Mouse (Mus musculus) cerebellum, postnatal 10 days (tissue): ENCODE measurements at regions not wholly inside any gene's neighbourhood (a gene's known extent, or its start where the extent isn't known, plus 50 kb on each side); places are given as distances from the start of the nearest gene placed in this dataset.

ENCODE experiments used
- DNase-seq, 2 experiments: peaks; one replicate each; pipeline ENCODE4 v3.0.0; 2021; ENCODE audit warnings: mixed read lengths in 2 of 2

DNA sequence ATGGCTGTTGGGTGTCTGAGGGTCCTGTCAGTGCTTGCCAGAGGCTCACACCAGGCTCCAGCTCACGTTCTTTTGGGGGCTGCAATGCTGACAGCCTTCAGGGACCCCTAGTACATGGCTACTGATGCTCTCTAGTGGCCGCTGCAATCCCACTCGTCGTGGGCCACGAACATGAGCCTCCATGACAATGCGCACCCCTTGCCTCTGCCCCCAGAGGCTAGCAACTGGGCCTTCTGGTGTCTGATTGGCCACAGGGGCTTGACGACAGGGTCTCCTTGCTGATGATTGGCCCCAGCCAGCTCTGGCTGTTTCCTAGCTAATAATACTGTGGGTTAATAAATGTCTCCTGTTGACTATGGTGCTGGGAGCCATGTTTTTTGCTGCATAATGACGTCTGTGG, 61.1 kb downstream of the Rtl1 start:
- no peak for DNase-seq

DNA sequence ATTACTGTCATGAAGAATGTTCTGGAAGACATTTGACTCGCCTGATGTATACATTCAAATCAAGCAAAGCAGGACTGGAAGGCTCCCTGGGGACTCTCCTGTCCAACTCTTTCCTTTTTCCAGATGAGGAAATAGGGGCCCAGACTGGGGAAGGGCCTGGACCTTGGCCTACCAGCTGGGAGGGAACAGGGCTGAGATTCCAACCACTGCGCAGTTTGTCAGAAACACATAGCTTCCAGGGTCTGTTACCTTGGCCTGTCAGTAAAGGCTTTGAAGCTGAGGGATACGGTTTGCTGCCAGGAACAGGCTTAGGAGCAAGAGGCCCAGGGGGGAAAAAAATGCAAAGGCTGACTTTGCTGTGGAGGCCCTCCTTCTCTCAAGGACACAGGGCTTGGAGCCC, 61.5 kb downstream of the Rtl1 start:
- DNase-seq, result no peak

DNA sequence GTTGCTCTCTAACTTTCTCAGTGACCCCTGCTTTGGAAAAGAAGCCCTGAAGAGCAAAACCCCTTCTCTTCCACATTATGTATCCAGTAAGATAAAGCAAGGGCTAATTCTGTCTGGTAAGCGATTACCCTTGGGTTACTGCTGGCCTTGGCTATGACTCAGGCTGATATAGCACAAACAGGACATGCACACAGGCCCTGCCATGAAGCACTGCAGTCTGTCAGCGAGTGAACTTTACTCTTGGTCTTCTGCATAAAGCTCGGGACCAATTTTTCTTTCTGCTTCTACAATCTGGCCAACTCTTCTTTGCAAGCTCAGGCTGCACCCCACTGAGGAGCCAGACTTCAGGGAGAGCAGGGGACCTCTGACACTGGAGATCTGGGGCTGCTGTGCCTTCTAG, 63.6 kb downstream of the Rtl1 start:
- no peak for DNase-seq

DNA sequence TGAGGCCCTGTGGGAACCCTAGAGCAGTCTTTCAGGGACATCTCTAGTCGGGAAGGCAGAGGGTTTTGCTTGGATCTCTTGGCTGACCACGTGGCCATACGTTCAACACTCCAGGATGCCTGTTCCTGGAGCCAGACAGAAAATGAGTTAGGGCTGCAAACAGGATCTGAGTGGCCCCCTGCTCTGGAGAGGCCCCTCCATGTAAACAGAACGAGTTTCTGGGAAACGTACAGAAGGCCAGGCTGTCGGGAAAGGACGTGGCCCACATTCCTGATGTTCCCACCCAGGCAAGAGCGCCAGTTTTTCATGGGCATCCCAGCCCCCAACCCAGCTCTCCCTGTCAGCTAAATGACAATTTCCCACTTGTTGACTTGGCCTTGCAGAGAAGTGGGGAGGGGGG, 67.7 kb downstream of the Rtl1 start:
- DNase-seq, result no peak

DNA sequence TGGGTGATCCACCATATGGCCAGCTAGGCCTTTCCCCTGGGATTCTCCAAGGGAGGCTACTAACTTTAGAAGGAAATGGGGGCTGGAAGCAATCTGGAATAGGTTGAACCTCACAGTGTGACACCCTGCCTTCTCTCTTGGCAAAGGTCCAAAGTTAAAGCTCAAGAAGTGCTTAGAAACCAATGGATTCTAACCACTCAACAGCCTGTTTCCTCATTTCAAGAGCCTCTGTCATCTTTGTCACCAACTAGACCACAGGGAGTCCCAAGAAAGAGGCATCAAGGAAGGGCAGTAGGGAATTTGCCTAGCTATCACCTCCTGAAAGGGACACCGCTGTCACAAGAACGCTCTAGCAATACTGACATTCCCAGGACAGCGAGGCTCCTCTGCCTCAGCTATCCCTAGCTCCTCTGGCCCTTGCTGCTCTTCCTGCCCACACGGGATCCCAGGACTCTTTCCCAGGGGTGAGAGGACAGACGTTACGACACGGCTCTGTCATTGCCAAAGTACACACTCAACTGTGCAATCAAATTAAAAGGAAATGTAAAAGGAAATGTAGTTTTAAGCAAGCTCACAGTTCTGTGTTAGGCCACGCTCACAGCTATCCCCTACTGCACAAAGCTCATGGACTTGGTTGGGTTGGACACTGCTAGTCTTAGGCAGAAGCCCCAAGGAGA, 68.6 kb downstream of the Rtl1 start:
- DNase-seq, result no peak

DNA sequence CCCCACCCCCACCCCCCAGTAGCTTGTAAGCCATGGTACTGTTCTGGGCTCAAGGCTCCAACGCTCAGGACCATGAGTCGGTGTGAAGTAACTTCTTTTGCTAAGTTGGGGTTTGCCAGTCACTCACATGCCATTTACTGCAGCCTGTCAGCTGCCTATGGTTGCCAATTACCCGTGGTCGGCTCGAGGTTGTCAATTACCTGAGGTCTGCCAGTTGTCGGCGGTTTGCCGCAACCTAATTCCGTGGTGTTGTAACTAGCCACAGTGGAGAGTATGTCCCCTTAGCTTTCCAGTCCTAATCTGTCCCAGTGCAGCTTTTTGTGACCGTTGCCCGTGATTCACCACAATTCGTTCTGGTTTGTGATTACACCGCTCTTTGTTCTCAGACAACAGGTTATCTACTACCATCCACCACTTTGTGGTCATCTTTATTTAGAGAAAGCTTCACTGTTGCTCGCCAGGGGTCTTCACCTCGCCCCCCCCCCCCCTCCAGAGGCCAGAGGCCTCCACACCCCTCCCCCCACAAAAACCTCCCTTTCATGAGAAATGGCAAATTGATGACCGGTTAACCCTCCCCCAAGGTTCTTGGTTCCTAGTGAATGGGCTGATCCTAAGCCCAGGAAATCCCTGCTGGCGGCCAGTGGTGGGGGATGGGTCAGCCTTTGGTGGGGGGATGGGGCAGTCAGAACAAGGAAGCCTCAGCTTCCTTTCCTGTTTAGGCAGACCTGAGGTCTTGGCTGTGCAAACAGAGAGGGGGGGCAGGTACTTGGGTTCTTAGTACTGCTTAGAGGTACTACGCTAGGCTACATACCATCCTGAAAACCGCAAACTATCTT, 69.7 kb downstream of the Rtl1 start:
- no peak for DNase-seq

DNA sequence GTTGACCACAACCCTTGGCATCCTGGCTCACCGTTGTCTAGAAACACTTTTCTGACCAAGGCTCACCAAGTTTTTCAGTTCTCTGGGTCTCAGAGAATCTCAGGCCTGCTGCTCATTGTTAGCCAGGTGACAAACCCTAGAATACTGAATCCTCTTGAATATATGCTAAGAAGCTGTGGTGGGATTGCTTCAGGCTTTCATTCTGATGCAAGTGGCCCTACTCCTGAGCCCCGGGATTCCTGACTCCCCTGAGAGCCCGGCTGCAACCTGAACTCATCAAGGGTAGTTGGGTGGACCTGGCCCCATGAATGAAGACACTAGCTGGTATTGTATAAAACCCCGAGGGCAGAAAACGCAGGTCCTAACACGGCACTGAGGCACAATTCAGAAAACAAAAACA, 70.6 kb downstream of the Rtl1 start:
- DNase-seq, result no peak

DNA sequence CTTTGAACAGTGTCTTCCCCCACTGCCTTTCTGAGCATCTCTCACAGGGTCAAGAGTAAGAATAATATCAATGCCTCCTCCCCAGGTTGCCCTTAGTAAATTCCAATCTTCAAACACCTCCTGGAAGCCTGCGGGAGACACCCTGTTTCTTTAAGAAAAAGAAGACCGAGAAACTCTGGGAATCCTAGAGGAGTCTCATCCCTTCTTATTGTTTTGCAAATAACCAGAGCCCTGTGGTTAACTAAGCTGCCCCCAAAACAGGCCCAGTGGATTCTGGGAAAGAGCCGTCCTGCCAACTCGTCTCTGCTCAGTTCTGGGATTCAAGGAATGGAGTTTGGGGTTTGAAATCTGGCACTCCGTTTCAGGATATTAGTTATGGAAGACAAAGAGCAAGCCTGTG, 71.2 kb downstream of the Rtl1 start:
- DNase-seq, result no peak

DNA sequence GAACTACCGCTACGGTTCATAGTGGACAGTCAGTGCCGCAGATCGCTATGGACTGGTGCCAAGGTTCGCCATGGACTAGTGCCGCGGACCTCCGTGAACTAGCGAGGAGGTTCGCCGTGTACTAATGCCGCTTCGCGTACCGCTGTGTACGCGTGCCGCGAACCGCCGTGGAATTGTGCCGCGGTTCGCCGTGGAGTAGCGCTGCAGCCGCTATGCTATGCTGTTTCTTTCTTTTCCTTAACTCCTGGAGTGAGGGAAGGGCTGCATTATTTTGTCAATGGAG, 71.9 kb downstream of the Rtl1 start:
- DNase-seq, result peak; percentile 68 to 70

DNA sequence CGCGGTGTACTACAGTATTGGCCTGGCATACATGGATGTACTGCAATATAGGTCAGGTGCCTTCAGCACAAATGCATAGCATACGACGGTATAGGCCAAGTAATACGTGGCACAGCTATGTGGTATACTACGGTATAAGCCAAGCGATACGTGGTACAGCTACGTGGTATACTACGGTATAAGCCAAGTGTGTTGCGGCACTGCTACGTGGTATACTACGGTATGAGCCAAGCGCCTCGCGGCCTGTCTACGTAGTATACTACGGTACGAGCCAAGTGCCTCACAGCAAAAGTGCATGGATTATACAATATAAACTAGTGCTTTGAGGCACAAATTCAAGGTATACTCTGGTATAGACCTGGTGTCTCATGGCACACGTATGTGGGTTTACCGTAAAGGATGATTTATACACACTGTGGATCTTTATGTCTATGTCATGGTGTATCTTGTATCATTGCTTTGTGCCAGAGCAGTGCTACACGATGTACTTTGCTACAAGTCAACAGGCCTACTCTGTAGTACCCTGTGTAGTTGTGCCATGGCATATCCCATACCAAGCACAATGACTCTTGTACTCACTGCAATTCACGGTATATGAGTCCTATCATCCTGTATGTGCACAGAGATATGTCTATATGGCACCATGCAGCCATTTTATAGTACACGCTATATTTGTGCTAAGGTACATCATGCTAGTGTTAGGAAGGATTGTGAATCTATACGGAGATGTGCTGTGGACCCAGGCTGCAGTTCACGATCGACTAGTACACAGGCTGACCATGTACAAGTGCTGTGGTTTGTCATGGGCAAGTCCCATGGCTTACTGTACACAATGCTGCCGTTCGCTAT, 72.5 kb downstream of the Rtl1 start:
- no peak for DNase-seq

DNA sequence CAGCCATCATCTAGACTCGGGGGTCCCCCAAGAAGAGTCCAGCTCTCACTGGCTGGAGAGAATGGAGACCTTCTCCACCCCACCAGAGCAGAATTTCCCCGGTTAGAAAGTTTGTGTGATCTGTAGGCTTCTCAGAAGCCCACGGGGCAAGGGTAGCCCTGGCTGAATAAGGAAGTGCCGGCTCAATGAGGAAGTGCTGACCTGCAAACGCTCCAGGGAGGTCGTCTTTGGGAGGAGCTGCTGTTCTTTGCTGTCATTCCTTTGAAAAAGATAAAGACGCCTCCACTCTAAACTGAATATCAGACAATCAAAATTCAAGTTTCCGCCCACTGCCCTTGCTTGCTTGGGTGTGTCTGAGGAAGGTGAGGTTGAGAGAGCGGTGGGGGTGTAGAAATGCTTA, 73.0 kb downstream of the Dlk1 start:
- no peak for DNase-seq

DNA sequence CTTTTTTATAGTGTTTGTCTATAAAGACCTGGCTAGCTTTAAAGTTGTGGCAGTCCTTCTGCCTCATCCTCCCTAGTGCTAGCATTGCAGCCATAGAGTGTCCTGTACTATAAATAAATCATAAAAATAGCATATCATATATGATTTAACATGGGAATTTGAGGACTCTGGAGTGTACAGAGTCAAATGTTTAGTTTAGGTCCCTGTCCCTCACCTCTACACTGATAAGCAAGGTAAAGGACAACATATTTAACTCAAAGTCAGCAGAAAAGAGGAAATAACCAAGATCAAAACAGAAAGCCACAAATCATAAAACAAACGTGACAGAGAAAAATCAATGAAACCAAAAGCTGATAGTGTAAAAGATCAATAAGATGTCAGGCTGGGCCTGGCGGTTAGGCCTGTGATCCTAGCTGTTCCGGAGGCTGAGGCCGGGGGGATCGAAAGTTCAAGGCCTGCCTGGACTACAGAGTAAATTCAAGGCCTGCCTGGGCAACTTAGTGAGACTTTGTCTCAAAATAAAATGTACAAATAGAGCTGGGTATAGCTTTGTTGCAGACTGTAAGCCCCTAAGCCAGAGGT, 68.7 kb downstream of the Dlk1 start:
- no peak for DNase-seq

DNA sequence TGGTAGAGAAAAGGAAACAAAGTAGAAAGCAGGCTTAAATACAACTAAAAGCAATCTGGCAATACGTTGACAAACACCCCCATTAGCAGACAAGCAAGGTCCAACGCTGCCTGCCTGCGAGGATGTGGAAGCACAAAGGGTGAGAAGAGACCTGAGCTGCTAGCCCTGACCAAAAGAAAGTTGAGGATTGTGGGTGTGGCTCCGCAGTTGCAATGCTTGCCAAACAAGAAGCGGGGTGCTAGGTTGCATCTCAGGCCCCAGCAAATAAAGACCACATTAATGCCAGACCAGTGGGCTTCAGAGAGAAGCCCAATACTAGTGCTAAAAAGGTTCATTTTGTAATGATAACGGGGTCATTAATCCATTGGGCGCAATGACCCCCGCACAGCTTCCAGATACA, 67.8 kb downstream of the Dlk1 start:
- DNase-seq, result no peak

DNA sequence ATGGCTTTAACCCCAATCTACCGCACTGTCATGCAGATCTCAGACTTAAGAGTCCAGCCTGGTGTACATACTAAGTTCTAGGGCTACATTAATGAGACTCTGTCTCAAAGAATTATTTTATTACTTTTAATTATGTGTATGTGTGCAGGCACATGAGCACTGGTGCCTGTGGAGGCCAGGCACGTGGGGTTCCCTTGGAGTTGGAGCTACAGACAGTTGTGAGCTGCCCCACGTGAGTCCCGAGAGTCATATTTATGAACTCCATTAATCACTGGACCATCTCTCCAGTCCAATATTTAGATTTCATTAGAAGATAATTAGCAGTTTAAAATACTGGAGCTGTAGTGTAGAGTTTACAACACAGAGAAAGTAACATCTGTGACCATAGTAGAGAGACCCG, 67.2 kb downstream of the Dlk1 start:
- DNase-seq, result no peak

DNA sequence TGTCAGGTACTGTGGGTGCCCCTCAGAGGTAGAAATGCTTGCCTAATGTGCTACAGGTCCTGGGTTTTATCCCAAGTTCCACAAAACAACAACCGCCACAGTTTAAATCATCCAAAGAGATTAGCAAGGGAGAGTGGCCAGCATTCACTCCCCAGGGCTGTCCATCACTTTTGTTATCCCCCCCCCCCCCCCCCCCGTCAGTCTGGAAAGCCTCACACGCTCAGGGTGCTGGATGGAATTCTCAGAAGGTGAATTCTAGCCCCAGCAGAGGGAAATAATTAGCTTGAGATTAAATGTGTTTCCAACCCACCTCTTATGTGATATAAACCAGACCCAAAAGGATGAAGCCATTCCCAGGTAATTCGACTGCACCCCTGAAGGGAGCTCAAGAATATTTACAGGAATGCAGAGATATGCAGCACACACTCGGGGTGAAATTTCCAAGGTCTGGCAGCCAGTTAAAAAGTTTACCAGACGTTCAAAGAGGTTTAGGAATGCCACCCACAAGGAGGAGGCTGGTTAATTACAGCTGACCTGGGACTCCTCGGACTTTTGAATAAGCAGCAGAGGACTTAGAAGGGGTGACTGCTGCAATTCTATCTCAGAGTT, 65.9 kb downstream of the Dlk1 start:
- no peak for DNase-seq

DNA sequence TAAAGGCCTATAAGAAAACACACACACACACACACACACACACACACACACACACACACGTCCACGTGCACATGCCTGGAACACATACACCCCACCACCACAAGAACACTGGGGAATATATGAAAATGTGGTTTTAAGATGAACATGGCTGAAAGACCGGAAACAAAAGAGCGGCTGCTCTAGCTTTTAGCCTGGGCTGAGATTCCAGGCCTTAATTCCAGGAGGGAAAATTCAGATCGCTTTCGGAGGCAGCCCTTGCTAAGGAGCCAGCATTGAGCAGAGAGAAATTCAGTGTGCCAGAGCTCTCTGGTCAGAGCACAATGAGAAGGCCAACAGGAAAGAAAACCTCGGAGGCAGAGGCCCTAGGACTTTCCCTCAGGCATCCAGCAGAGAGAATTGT, 65.1 kb downstream of the Dlk1 start:
- no peak for DNase-seq

DNA sequence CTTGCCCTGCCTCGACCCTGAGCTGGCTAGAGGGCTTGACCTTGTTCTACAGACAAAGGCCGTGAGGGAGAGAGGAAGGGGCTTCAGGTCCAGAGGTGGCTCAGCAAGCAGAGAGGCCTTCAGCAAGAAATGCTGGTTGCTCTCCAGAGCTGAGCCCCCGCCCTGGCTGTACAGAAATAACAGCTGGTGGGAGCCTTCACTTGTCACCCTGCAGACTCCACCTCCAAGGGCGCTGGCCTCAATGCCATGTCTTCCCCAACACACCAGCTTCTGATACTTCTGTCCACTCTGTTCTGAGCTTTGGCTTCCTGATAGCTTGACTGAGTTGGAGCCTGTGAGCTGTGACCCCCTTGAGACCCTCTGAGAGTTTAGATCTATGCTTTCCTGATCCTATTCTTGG, 64.3 kb downstream of the Dlk1 start:
- no peak for DNase-seq

DNA sequence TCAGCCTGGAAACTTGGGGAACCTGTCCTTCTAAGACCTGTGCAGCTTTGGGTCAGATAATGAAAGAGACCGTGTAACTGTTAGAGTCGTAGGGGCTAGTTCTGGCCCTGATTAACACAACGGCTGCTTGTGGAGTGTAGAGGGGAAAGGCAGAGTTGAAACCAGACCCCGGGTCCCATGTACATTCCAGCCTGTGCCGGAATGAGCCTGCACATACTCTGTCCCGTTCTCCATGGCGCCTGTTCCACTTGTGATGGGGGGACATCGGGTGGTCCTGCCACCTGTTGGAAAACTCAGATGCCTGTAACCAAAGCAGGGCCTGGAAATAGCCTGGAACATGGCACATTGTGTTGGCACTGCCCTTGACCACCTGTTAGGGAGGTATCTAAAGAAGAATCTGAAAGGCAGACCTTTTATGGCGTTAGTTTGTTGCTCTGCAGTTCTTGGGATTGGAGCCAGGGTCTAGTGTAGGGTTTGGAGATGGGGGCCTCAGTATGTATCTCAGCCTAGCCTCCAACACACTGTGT, 61.7 kb downstream of the Dlk1 start:
- DNase-seq, result no peak
